ENCODE assay signal across 27 mouse cellular contexts in genomic region chr10:66816776-66817175, GRCm38 (mm10).
"Had no signal": no experiment of that assay in that cellular context is flagged by ENCODE, and none has a peak within 500 bp of the region (broad histone marks: within the 10 kb centered on the region; RNA-seq: fewer than 3 reads in every experiment).

No protein-coding gene starts in this region.

- H3K9ac ChIP-seq: heart, embryonic 12.5 days; hindbrain, embryonic 13.5 days; hindbrain, embryonic 15.5 days; kidney, embryonic 15.5 days; limb, embryonic 12.5 days; liver, embryonic 13.5 days; liver, embryonic 15.5 days; liver, postnatal 0 days had no signal

- DNase-seq: gastrocnemius, adult 2 months; gastrocnemius, postnatal 10 days; gastrocnemius, postnatal 25 days; heart, adult 2 months; heart, postnatal 10 days; kidney, adult 11 months; kidney, adult 2 months; kidney, adult 9 months; kidney, postnatal 14 days; kidney, postnatal 36 days; layer of hippocampus, adult 9-11 months; layer of hippocampus, postnatal 36 days; liver; liver, embryonic 13.5 days; liver, postnatal 0 days had no signal

- H3K4me2 ChIP-seq: heart, embryonic 12.5 days; hindbrain, embryonic 13.5 days; hindbrain, embryonic 15.5 days; kidney, embryonic 15.5 days; limb, embryonic 12.5 days; liver, embryonic 11.5 days; liver, embryonic 13.5 days; liver, embryonic 15.5 days had no signal

- H3K36me3 ChIP-seq: heart, embryonic 12.5 days; hindbrain, embryonic 13.5 days; hindbrain, embryonic 15.5 days; kidney, embryonic 15.5 days; limb, embryonic 10.5 days; limb, embryonic 12.5 days; liver, embryonic 13.5 days; liver, embryonic 15.5 days had no signal

- H3K4me3 ChIP-seq: gastrocnemius, adult 2 months; heart, adult 2 months; heart, embryonic 12.5 days; hindbrain, embryonic 13.5 days; hindbrain, embryonic 15.5 days; kidney, embryonic 15.5 days; left cerebral cortex, adult 2 months; limb, embryonic 10.5 days; limb, embryonic 12.5 days; liver, embryonic 13.5 days; liver, embryonic 15.5 days had no signal

- H3K27ac ChIP-seq: gastrocnemius, adult 2 months; heart, adult 2 months; hindbrain, embryonic 13.5 days; hindbrain, embryonic 15.5 days; hindbrain, postnatal 0 days; kidney, embryonic 15.5 days; kidney, postnatal 0 days; left cerebral cortex, adult 2 months; limb, embryonic 10.5 days; limb, embryonic 12.5 days; liver, embryonic 13.5 days; liver, embryonic 15.5 days had no signal

- H3K9me3 ChIP-seq: heart, embryonic 12.5 days; hindbrain, embryonic 13.5 days; hindbrain, embryonic 15.5 days; kidney, embryonic 15.5 days; limb, embryonic 10.5 days; limb, embryonic 12.5 days; liver, embryonic 13.5 days; liver, embryonic 15.5 days had no signal

- ATAC-seq: hindbrain, postnatal 0 days; intestine, embryonic 16.5 days; liver, postnatal 0 days had no signal

- H3K4me1 ChIP-seq: limb, embryonic 10.5 days; liver, embryonic 13.5 days had no signal

- H3K27me3 ChIP-seq: hindbrain, embryonic 15.5 days; liver, embryonic 13.5 days; liver, embryonic 15.5 days had no signal
